Mouse (Mus musculus) small intestine, adult 2 months (tissue): ENCODE results near the gene Kif19a.

Source experiments
- CTCF ChIP-seq: fragments of 200-500 bp; IDR thresholded peaks from 2 replicates; pipeline ENCODE4 v1.5.1; 2012; ENCODE audit warnings: low read depth, mild to moderate bottlenecking, control low read depth, inconsistent platforms, low read length, moderate library complexity, mixed read lengths; ENCODE audit not compliant: insufficient replicate concordance, insufficient read length; ENCODE audit errors: extremely low read depth
- POLR2A ChIP-seq: fragments of 200-500 bp; IDR thresholded peaks from 2 replicates; pipeline ENCODE4 v1.6.1; 2012; ENCODE audit warnings: low read depth, mild to moderate bottlenecking, control low read depth, inconsistent platforms, low read length, moderate library complexity

- TF ChIP-seq CTCF: no peak
- no peak for TF ChIP-seq POLR2A
Measured at GRCm38 (mm10) chr11:114819110-114819509, 53.9 kb downstream of the Kif19a start.
